Mouse (Mus musculus) embryonic facial prominence, embryonic 15.5 days (tissue): ENCODE results near the gene C1ql4. TPM values are rescaled to one million over a fixed set of nuclear protein-coding genes. Genes with fewer than 3 reads are reported as not detected.
"Not testable (repeated sequence)": the region's sequence is repeated elsewhere in the genome, so short reads cannot be mapped to it uniquely, and the experiment has no call there.

ENCODE experiments used
- ATAC-seq: fragments of 200-750 bp; cut with Nextera tagmentation; 2 replicates; pipeline ENCODE4 v1.8.0; 2017; ENCODE audit warnings: low read depth, moderate TSS enrichment; ENCODE audit not compliant: insufficient number of reproducible peaks, low FRiP score, low TSS enrichment
- H3K27ac ChIP-seq: fragments of 300-500 bp; sonication (generic); replicated peaks from 2 replicates; pipeline ENCODE4 v1.5.1; 2015; ENCODE audit warnings: mild to moderate bottlenecking, inconsistent platforms
- H3K27me3 ChIP-seq: fragments of 300-500 bp; sonication (generic); 2 replicates; pipeline ENCODE4 v1.6.1; 2015; ENCODE audit warnings: inconsistent platforms
- H3K36me3 ChIP-seq: fragments of 300-500 bp; sonication (generic); 2 replicates; pipeline ENCODE4 v1.6.1; 2015; ENCODE audit warnings: mild to moderate bottlenecking, inconsistent platforms
- H3K4me1 ChIP-seq: fragments of 300-500 bp; sonication (generic); 2 replicates; pipeline ENCODE4 v1.6.1; 2015; ENCODE audit warnings: inconsistent platforms
- H3K4me2 ChIP-seq: fragments of 300-500 bp; sonication (generic); replicated peaks from 2 replicates; pipeline ENCODE4 v1.6.1; 2015; ENCODE audit warnings: mild to moderate bottlenecking, inconsistent platforms
- H3K4me3 ChIP-seq: fragments of 300-500 bp; sonication (generic); replicated peaks from 2 replicates; pipeline ENCODE4 v1.5.1; 2015; ENCODE audit warnings: mild to moderate bottlenecking, inconsistent platforms
- H3K9ac ChIP-seq: fragments of 300-500 bp; sonication (generic); 2 replicates; pipeline ENCODE4 v1.6.1; 2015; ENCODE audit warnings: inconsistent platforms
- H3K9me3 ChIP-seq: fragments of 300-500 bp; sonication (generic); replicated peaks from 2 replicates; pipeline ENCODE4 v1.6.1; 2016; ENCODE audit warnings: inconsistent platforms
- WGBS: fragments of 180-500 bp; shearing (Covaris S2); methylation state at CpG from one replicate; pipeline ENCODE4 v1.1.7; 2015; 5-methylcytosine and 5-hydroxymethylcytosine counted together
- polyA plus RNA-seq: library from polyadenylated mRNA; unstranded; fragments of >200 nt; fragmentation: Nextera tagmentation; extraction: Ambion mirVana; gene quantifications from 2 replicates; pipeline ENCODE4 v1.2.1, GENCODE M21; 2015

The C1ql4 gene
- polyA plus RNA-seq, 1 experiment from 2014 or later: 0.17 TPM

- Histone ChIP-seq H3K27ac (no peak overlapping the region), H3K4me1 (peaks cover 19% of the 10 kb centered on the region), H3K36me3 (no peaks in the 10 kb centered on the region), H3K4me2 (no peak overlapping the region), H3K9ac (no peak overlapping the region), H3K27me3 (no peaks in the 10 kb centered on the region; the same call in 1 of the 2 replicates), H3K9me3 (no peaks in the 10 kb centered on the region), H3K4me3 (no peak overlapping the region)
- WGBS: 89% methylated on average over 1 of the region's 1 CpGs
- no peak for ATAC-seq
Measured at GRCm38 (mm10) chr15:99071988-99072387, 15.6 kb downstream of the C1ql4 start.

- WGBS: 55% methylated on average over 12 of the region's 12 CpGs
- Histone ChIP-seq H3K36me3 (no peaks in the 10 kb centered on the region), H3K27ac (no peak overlapping the region), H3K4me3 (no peak overlapping the region), H3K27me3 (peaks cover 6% of the 10 kb centered on the region), H3K9ac (no peak overlapping the region), H3K9me3 (no peaks in the 10 kb centered on the region), H3K4me2 (no peak overlapping the region), H3K4me1 (no peaks in the 10 kb centered on the region)
- no peak for ATAC-seq
Measured at GRCm38 (mm10) chr15:99065557-99066165, 22.0 kb downstream of the C1ql4 start.

DNA sequence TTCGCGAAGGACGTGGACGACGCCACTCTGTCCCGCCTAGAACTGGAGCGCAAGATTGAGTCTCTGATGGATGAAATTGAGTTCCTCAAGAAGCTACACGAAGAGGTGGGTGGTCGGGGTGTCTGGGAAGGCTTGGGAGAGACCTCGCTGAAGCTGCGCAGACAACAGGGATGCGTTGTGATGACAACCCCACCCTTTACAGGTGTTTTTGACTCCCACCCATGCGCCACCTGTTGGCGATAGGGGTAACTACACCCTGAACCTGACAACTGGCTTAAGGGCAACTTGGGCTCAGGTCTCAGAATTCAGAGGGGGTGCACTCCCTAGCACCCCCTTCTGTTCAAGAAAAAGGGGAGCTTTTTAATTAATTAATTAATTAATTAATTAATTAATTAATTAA, 31.3 kb downstream of the C1ql4 start:
- Histone ChIP-seq H3K9me3 (no peaks in the 10 kb centered on the region), H3K4me2 (peak overlapping the region; percentile 75), H3K27me3 (peaks cover 85% of the 10 kb centered on the region), H3K4me1 (peaks cover 32% of the 10 kb centered on the region), H3K9ac (no peak overlapping the region), H3K36me3 (no peaks in the 10 kb centered on the region), H3K27ac (no peak overlapping the region), H3K4me3 (peak overlapping the region; percentile 43; the same call in 1 of the 2 replicates)
- WGBS: 5% methylated on average over 14 of the region's 14 CpGs
- ATAC-seq: no peak

DNA sequence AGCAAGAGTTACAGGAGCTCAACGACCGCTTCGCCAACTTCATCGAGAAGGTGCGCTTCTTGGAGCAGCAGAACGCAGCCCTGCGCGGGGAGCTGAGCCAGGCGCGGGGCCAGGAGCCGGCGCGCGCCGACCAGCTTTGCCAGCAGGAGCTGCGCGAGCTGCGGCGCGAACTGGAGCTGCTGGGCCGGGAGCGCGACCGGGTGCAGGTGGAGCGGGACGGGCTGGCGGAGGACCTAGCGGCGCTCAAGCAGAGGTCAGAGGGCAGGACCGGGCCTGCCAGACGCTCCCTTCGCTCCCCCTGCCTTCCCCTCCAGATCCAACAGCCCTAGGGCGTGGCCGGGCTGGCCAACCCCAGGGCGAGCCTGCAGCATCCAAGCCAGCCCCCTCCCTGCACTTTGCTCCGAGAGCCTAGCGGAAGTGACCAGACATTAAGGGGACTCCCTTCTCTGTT, 32.1 kb downstream of the C1ql4 start:
- no peaks in the 10 kb centered on the region for H3K9me3 ChIP-seq
- no peaks in the 10 kb centered on the region for H3K36me3 ChIP-seq
- under 1% methylated on average over 37 of the region's 37 CpGs for WGBS
- H3K27me3 ChIP-seq: peaks cover 85% of the 10 kb centered on the region
- 0 out of 2 replicates have a peak overlapping the region, but pooled peaks have one; percentile 12 for H3K9ac ChIP-seq
- peak overlapping the region; percentile 75 for H3K4me2 ChIP-seq
- H3K27ac ChIP-seq: no peak overlapping the region
- H3K4me3 ChIP-seq: peak overlapping the region; percentile 43
- H3K4me1 ChIP-seq: peaks cover 32% of the 10 kb centered on the region
- ATAC-seq: no peak

- Histone ChIP-seq H3K4me1 (peaks cover 32% of the 10 kb centered on the region), H3K4me3 (peak within 1 kb of the TSS; percentile 43), H3K27ac (no peak within 1 kb of the TSS), H3K9me3 (no peaks in the 10 kb centered on the region), H3K9ac (0 out of 2 replicates have a peak within 1 kb of the TSS, but pooled peaks have one; percentile 12), H3K27me3 (peaks cover 86% of the 10 kb centered on the region), H3K4me2 (peak within 1 kb of the TSS; percentile 75), H3K36me3 (no peaks in the 10 kb centered on the region)
- WGBS: 1% methylated on average over 26 of the region's 30 CpGs
- ATAC-seq: no peak
Measured at GRCm38 (mm10) chr15:99055040-99055439, 32.6 kb downstream of the C1ql4 start, which contains the start of gene Prph. Prph (plus strand) TSS chr15:99055174.

- no peak overlapping the region for H3K9ac ChIP-seq
- peaks cover 70% of the 10 kb centered on the region for H3K27me3 ChIP-seq
- no peak for ATAC-seq
- 13% methylated on average over 9 of the region's 9 CpGs for WGBS
- H3K9me3 ChIP-seq: no peaks in the 10 kb centered on the region
- no peaks in the 10 kb centered on the region for H3K36me3 ChIP-seq
- no peak overlapping the region for H3K4me3 ChIP-seq
- peaks cover 32% of the 10 kb centered on the region for H3K4me1 ChIP-seq
- no peak overlapping the region for H3K27ac ChIP-seq
- no peak overlapping the region for H3K4me2 ChIP-seq
Measured at GRCm38 (mm10) chr15:99053373-99053772, 34.2 kb downstream of the C1ql4 start.

DNA sequence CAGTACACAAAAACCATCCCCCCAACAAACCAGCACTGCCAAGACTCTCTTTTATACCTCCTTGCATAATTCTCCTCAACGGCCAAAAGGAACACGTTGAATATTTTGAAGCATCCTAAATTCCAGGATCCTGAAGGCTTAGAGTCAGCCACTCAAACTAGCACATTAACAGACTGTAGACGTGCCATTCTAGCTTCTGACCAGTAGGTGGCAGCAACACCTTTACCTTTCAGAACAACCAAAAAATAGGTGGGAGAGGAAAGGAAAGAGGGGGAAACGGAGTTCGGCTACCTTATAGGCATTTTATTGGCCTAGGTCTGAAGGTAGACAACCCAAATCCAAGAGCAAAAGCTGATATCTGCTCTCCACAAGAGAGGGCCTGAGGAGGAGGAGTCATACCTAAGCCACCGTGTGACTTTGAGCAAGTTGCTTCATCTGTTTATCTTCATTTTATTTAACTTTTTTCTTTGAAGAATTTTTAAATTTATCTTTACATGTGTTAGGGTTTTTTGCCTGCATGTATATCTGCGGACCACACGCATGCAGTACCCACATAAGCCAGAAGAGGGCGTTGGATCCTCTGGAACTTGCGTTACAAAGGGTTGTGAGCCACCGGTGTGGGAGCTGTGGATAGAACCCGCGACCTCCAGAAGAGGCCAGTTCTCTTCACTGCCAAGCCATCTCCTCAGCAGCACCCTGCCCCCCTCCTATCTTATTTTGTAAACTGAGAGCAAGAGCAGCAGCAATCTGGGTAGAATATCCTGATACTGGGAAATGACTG, 38.0 kb downstream of the C1ql4 start:
- Histone ChIP-seq H3K4me2 (no peak overlapping the region), H3K4me3 (no peak overlapping the region), H3K27ac (no peak overlapping the region), H3K9ac (no peak overlapping the region), H3K9me3 (no peaks in the 10 kb centered on the region), H3K27me3 (peaks cover 35% of the 10 kb centered on the region), H3K36me3 (no peaks in the 10 kb centered on the region), H3K4me1 (peaks cover 7% of the 10 kb centered on the region)
- WGBS: 31% methylated on average over 13 of the region's 13 CpGs
- no peak for ATAC-seq

DNA sequence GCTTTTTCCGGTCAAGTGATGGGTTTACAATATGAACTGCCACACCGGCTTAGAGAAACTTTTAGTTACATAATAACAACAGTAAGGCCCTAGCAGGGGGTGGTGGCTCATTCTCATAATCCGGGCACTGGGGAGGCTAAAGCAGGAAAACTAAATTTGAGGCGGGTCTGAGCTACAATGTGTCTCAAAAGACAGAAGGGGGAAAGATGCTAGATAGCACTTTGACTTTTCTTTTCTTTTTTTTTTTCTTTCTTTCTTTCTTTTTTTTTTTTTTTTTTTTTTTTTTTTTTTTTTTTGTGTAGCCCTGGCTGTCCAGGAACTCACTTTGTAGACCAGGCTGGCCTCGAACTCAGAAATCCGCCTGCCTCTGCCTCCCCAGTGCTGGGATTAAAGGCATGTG, 41.9 kb downstream of the C1ql4 start:
- H3K36me3 ChIP-seq, ATAC-seq, H3K9ac ChIP-seq, H3K4me1 ChIP-seq, H3K9me3 ChIP-seq, H3K27ac ChIP-seq, H3K4me2 ChIP-seq, H3K4me3 ChIP-seq: not testable (repeated sequence)
- 86% methylated on average over 6 of the region's 6 CpGs for WGBS
- H3K27me3 ChIP-seq: peaks cover 10% of the 10 kb centered on the region

DNA sequence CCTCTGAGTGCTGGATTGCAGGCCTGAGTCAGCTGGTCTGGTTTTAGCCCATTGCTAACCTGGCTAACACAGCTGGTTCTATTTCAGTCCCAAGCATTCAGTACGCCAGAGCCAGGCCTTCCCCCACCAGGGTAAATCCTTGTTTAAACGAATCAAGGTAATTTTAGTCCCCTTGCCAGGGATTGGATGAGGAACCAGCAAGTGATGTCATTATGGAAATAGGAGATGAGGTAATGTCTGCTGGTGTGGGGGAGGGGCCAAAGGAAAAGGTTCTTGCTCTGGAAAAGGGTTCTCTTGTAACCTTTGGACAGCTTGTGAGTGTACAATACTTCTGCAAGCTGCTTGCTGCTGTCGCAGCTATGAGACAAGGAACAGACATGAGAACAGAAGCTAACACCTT, 42.8 kb downstream of the C1ql4 start:
- Histone ChIP-seq H3K36me3 (no peaks in the 10 kb centered on the region), H3K4me3 (no peak overlapping the region), H3K4me2 (no peak overlapping the region), H3K9me3 (no peaks in the 10 kb centered on the region), H3K27ac (no peak overlapping the region), H3K4me1 (peaks cover 10% of the 10 kb centered on the region; the same call in 1 of the 2 replicates), H3K27me3 (peaks cover 4% of the 10 kb centered on the region; the same call in 1 of the 2 replicates), H3K9ac (no peak overlapping the region)
- WGBS: 40% methylated on average over 3 of the region's 3 CpGs
- ATAC-seq: no peak

- no peak overlapping the region for H3K9ac ChIP-seq
- 80% methylated on average over 5 of the region's 5 CpGs for WGBS
- H3K27me3 ChIP-seq: 0 out of 2 replicates have a peak, but pooled peaks cover 2% of the 10 kb centered on the region
- no peak overlapping the region for H3K4me3 ChIP-seq
- H3K9me3 ChIP-seq: no peaks in the 10 kb centered on the region
- no peak overlapping the region for H3K4me2 ChIP-seq
- peaks cover 4% of the 10 kb centered on the region; the same call in 1 of the 2 replicates for H3K36me3 ChIP-seq
- ATAC-seq: no peak
- peaks cover 10% of the 10 kb centered on the region; the same call in 1 of the 2 replicates for H3K4me1 ChIP-seq
- H3K27ac ChIP-seq: no peak overlapping the region
Measured at GRCm38 (mm10) chr15:99042334-99042733, 45.3 kb downstream of the C1ql4 start.
